Mouse (Mus musculus): ENCODE data around the gene Mlf1.

Mlf1 gene

GRCm38 (mm10) chr3:67373872-67374271, at the start of gene Mlf1:
Mlf1 (plus strand) TSS chr3:67374097.
- DNase-seq (ENCODE audit: low read depth, low spot score) = peak; percentile 97

DNA sequence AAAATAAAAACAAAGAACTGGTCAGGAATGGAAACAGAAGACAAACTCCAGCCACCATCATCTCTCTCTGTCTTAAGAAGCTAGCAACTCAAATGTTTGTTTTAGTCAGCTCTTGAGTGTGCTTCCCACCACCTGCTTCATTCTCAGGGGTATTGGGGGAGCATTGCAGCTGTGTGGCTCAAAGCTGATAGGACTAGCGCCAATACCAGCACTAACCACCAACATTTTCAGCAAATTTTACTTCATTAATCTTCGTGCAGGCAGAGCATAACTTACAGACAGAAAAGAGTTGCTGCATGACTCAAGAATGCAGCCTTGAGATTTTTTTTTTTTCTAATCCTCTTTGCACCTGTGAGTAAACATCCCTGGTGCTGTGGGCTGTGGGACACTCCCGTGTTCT, 34.3 kb upstream of the Mlf1 start:
- DNase-seq (ENCODE audit: low read depth, low spot score) = peak; percentile 19

DNA sequence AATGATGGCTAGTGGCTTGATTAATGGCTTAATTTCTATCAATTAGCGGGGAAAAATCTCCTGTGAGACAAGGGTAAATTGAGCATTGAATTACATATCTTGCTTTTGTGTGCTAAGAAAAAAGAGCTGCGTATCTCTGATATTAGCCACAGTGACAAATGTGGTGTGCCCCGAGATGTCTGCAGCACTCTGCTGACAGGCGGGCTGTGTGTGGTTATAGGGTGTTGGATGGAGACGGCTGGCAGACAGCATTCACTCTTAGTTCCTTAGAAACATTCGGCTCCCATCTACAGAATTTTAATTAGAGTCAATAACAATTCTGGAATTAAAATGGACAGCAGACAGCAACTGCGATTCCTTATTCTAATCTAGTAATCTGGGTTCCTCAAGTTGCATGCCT, 33.0 kb upstream of the Mlf1 start:
- no peak for DNase-seq (ENCODE audit: low read depth, low spot score)

GRCm38 (mm10) chr3:67343004-67343662, 30.8 kb upstream of the Mlf1 start:
- DNase-seq (ENCODE audit: low read depth, low spot score) = peak; percentile 23

DNA sequence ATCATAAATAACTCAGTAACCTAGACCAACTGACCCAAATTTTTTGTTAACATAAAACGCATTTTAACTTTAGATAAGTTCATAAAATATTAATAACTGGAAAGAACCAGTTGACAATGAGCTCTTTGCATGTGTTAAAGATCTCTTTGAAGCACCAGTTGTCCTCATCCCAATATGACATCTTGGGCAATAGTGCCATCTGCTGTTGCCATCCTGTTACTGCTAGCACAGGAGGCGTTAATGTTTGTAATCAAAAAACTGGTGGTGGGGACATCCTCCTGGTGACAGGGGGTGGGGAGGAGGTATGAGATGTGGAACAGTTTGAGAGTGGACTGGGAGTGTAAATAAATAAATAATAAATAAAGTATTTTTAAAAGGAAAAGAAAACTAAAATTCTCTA, 29.3 kb upstream of the Mlf1 start:
- peak; percentile 76 for DNase-seq (ENCODE audit: low read depth, low spot score)

DNA sequence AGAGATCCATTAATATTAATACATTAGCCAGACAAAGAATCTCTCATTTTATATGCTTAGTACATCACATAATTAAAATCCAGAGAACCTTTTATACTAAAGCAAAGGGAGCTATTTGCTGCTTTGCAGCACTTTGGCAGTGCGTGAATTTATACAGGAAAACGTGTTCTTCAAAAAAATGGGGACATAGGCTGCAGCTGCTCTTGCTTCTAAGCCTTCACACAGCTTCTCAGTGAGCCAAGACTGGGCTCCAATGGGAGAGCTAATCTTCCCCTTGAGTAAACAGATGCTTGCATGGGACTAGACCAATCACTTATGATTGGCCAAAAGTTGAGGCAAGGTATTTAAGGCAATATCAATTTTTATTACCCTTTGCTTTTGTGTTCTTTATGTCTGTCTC, 27.2 kb upstream of the Mlf1 start:
- no peak for DNase-seq (ENCODE audit: low read depth, low spot score)

GRCm38 (mm10) chr3:67351406-67352127, 22.3 kb upstream of the Mlf1 start:
- no peak for DNase-seq (ENCODE audit: low read depth, low spot score)

DNA sequence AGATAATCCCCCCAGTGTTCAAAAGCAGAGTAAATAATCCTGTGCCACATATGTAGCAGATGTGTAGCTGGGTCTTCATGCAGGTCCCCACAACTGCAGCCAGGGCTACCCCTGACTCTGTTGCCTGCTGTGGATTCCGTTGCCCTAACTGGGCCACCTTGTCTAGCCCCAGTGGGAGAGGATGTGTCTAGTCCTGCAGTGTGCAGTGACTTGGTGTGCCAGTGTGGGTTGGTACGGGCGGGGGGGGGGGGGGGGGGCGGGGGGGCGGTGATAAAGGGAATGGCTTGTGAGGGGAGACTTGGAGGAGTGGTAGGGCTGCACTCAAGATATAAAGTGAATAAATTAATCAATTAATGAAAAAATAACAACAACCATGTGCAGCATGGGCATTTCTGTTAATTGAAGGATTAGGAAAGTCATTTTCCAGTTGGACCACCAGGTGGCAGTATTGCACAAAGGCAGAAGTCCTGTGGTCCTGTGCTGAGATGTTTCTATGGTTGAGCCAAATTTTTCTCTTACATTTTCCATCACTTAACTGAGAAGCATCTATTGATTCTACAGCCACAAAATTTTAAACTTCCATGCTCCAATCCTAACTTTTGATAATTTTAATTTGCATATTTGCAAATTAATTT, 21.7 kb upstream of the Mlf1 start:
- DNase-seq (ENCODE audit: low read depth, low spot score) = peak; percentile 69

GRCm38 (mm10) chr3:67352763-67353149, 21.1 kb upstream of the Mlf1 start:
- no peak for DNase-seq (ENCODE audit: low read depth, low spot score)

- DNase-seq (ENCODE audit: low read depth, low spot score) = no peak
These were observed 15.5 kb upstream of the Mlf1 start for GRCm38 (mm10) chr3:67358376-67358775.

- no peak for DNase-seq (ENCODE audit: low read depth, low spot score)
These were observed 7.6 kb upstream of the Mlf1 start for GRCm38 (mm10) chr3:67366087-67366892.

GRCm38 (mm10) chr3:67367481-67367880, 6.4 kb upstream of the Mlf1 start:
- no peak for DNase-seq (ENCODE audit: low read depth, low spot score)

GRCm38 (mm10) chr3:67369407-67370079, 4.4 kb upstream of the Mlf1 start:
- DNase-seq (ENCODE audit: low read depth, low spot score) = peak; percentile 24

DNA sequence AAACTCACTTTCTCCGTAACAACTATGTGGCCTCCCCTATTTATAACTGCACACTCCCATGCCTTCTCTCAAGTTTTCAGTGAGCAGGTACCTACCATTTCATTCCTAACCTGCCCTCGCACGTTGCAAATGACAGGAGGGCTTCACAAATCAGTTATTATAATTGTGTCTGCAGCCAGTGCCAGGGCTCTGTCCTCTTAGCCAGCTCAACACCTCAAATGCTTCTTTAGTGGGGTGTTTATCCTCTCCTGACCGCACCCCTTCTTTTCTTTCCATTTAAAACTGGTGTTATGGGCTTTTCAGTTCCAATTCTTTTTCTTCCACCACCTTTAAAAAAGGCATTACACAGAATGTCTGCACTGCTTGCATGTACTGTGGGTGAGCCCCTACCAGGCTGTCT, 1.7 kb upstream of the Mlf1 start:
- no peak for DNase-seq (ENCODE audit: low read depth, low spot score)

DNA sequence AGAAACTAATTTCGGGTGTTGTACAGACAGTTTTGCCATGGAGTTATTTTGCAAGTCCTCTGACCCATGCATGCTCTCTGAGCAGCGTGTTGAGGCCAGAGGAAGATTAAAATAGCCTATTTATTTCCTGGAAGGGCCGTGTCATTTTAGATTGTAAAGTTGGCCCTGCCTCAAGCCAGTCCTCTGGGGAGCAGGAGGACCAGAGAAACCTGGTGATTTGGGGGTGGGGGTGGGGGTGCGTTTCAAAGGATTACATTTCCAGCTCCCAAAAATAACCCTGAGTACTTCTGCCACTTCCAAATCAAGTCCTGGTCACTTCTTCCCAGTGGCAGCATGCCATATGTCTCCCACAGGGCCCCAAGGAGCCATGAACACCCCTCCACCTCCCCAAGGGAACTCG, 1.1 kb upstream of the Mlf1 start:
- no peak for DNase-seq (ENCODE audit: low read depth, low spot score)

- DNase-seq (ENCODE audit: low read depth, low spot score) = no peak
These were observed 472 bp downstream of the Mlf1 start for GRCm38 (mm10) chr3:67374360-67374778.

DNA sequence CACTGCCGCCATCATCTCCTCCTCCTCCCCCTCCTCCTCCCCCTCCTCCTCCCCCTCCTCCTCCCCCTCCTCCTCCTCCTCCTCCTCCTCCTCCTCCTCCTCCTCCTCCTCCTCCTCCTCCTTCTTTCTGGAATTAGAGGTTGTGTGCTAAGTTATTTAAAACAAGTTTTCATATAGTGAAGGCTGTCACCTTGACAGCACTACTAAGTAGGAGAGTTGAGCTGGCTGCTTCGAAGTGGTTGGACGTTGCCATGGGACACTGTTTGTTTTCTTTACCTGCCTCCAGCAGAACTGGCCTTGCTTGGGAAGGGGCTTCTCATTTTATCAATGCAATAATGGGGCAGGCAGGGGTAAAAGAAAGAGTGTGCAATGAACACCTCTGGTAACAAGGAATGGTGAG, 1.2 kb downstream of the Mlf1 start, which contains the start of gene Gm17402:
TSS of gene Gm17402 (minus strand) at position 101 of the 400 bp plus-strand sequence.
- no peak for DNase-seq (ENCODE audit: low read depth, low spot score)

DNA sequence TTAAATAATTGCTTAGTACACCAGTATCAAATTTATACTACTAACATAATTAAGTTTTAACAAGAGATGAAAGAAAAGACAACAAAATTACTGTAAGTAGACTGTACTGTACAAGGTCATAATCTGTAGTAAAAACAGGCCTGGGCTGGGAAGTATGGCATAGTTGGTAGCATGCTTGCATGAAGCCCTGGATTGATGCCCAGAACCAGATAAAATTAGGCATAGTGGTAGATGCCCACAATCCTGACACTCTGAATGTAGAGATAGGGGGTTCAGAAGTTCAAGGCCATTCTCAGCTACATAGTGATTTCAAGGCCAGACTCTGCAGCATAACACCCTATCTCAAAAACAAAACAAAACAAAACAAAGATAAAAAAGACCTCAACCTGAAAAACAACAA, 4.3 kb downstream of the Mlf1 start:
- no peak for DNase-seq (ENCODE audit: low read depth, low spot score)

DNA sequence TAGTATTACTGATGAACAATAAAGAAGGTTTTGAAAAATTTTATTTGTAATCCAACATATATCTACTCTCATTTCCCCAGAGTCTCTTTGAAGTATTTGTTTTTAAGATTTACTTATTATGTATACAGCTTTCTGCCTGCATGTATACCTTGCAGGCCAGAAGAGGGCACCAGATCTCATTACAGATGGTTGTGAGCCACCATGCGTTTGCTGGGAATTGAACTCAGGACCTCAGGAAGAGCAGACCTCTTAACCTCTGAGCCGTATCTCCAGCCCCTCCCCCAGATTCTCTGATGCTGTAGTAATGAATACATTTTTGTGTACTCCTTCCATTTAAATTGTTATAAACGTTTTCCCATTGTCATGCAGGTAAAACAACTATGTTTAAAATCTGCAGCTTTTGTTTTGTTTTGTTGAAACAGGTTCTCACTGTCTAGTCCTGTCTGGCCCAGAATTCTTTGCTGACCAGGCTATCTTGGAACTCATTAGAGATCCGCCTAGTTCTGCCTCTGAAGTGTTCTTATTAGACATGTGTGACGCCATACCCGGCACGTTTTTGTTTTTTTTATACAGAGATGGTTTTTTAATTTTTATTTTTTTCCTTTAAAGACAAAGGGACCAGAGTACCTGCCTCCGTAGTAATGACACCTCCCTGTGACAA, 55.6 kb downstream of the Mlf1 start:
- peak; percentile 8 for DNase-seq (ENCODE audit: low read depth, low spot score)

DNA sequence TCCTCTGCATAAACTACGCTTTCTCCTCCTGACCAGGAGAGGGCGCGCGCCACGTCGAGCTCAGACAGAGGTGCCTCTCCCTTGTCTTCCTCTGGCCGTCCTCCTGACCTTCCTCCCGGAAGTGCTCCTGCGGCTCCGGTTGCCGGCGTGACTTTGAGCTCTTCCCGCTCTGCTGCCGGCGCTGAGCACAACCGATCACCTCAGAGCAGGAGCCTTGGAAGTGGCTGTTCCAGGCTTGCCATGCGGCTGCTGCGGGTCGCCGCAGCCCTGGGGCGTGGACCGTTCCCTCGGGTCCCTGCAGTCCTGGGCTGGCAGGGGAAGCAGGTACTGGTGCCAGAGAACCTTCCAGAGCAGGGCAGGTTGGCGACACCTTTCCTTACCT, 56.1 kb downstream of the Mlf1 start, which contains the start of gene Gfm1:
TSS of gene Gfm1 (plus strand) at position 98 of the 382 bp plus-strand sequence.
- peak; percentile 89 for DNase-seq (ENCODE audit: low read depth, low spot score)

- DNase-seq (ENCODE audit: low read depth, low spot score) = no peak
These were observed 60.1 kb downstream of the Mlf1 start for GRCm38 (mm10) chr3:67434011-67434410.

Measured in mesoderm, embryonic 11.5 days (tissue).